Mouse (Mus musculus) spleen, adult 2 months (tissue): ENCODE results near the gene Cpd. TPM values are rescaled to one million over a fixed set of nuclear protein-coding genes. Genes with fewer than 3 reads are reported as not detected.
A peak's percentile ranks its signal among the peaks of the same experiment; 100 is the strongest.

Source experiments
- DNase-seq, 2 experiments: peaks; one replicate each; pipeline versions ENCODE4 v3.0.0 to v3.0.0-alpha.2; 2012 to 2021; ENCODE audit warnings: low spot score in 2 of 2, low read depth in 1 of 2
- H3K27ac ChIP-seq: fragments of 200-500 bp; 2 replicates; pipeline ENCODE4 v1.5.1; 2012; ENCODE audit warnings: low read length, inconsistent platforms; ENCODE audit not compliant: insufficient read depth
- H3K27me3 ChIP-seq: fragments of 200-500 bp; 2 replicates; pipeline ENCODE4 v1.6.1; 2012; ENCODE audit warnings: mild to moderate bottlenecking, moderate library complexity, low read length, inconsistent platforms; ENCODE audit not compliant: control insufficient read depth, insufficient read depth
- H3K36me3 ChIP-seq: fragments of 200-500 bp; 2 replicates; pipeline ENCODE4 v1.6.1; 2012; ENCODE audit warnings: mild to moderate bottlenecking, low read length, inconsistent platforms; ENCODE audit not compliant: control insufficient read depth, insufficient read depth
- H3K4me1 ChIP-seq: fragments of 200-500 bp; 2 replicates; pipeline ENCODE4 v1.6.1; 2011; ENCODE audit warnings: inconsistent platforms; ENCODE audit not compliant: control insufficient read depth, insufficient read depth, insufficient read length
- H3K4me3 ChIP-seq: fragments of 200-500 bp; 2 replicates; pipeline ENCODE4 v1.5.1; 2011; ENCODE audit warnings: mild to moderate bottlenecking, inconsistent platforms; ENCODE audit not compliant: insufficient read depth, insufficient read length; ENCODE audit errors: extremely low read depth
- CTCF ChIP-seq: fragments of 200-500 bp; IDR thresholded peaks from 2 replicates; pipeline ENCODE4 v1.5.1; 2011; ENCODE audit warnings: mild to moderate bottlenecking, inconsistent platforms; ENCODE audit not compliant: insufficient read depth, insufficient read length, insufficient replicate concordance; ENCODE audit errors: extremely low read depth
- POLR2A ChIP-seq: fragments of 200-500 bp; IDR thresholded peaks from 2 replicates; pipeline ENCODE4 v1.6.1; 2011; ENCODE audit warnings: low read depth, low read length, inconsistent platforms
- WGBS: fragments of 180-500 bp; shearing (Covaris S2); methylation state at CpG from one replicate; pipeline ENCODE4 v1.1.7; 2018; 5-methylcytosine and 5-hydroxymethylcytosine counted together
- polyA plus RNA-seq: library from polyadenylated mRNA; depleted of rRNA; stranded (reverse); fragments of >200 nt; gene quantifications from 2 replicates; pipeline ENCODE4 v1.2.3, GENCODE M21; 2012

Cpd gene
- polyA plus RNA-seq, 1 experiment: 3.4 TPM

GRCm38 (mm10) chr11:76797236-76797635 lies 49.6 kb downstream of the Cpd start:
- no peak for DNase-seq
- Histone ChIP-seq H3K36me3 (no peaks in the 10 kb centered on the region), H3K4me3 (no peak overlapping the region), H3K27ac (no peak overlapping the region), H3K27me3 (no peaks in the 10 kb centered on the region), H3K4me1 (no peaks in the 10 kb centered on the region)
- 94% methylated on average over 6 of the region's 6 CpGs for WGBS
- TF ChIP-seq CTCF (no peak), POLR2A (no peak)

GRCm38 (mm10) chr11:76795326-76795725 lies 51.5 kb downstream of the Cpd start:
- H3K27ac ChIP-seq: no peak overlapping the region
- DNase-seq: no peak
- H3K4me1 ChIP-seq: no peaks in the 10 kb centered on the region
- 91% methylated on average over 5 of the region's 5 CpGs for WGBS
- no peaks in the 10 kb centered on the region for H3K27me3 ChIP-seq
- H3K4me3 ChIP-seq: no peak overlapping the region
- no peaks in the 10 kb centered on the region; the same call in 1 of the 2 replicates for H3K36me3 ChIP-seq
- no peak for TF ChIP-seq POLR2A
- no peak for TF ChIP-seq CTCF

GRCm38 (mm10) chr11:76791331-76791730 lies 55.5 kb downstream of the Cpd start:
- DNase-seq: no peak
- no peaks in the 10 kb centered on the region for H3K27me3 ChIP-seq
- H3K36me3 ChIP-seq: no peaks in the 10 kb centered on the region; the same call in 1 of the 2 replicates
- WGBS: 90% methylated on average over 7 of the region's 7 CpGs
- TF ChIP-seq CTCF (no peak), POLR2A (no peak)
- H3K4me1 ChIP-seq: no peaks in the 10 kb centered on the region
- no peak overlapping the region for H3K4me3 ChIP-seq
- no peak overlapping the region for H3K27ac ChIP-seq

- H3K36me3 ChIP-seq: no peaks in the 10 kb centered on the region; the same call in 1 of the 2 replicates
- DNase-seq: peak; percentile 15 to 16
- WGBS: 98% methylated on average over 1 of the region's 1 CpGs
Observed at GRCm38 (mm10) chr11:76789252-76789651, 57.6 kb downstream of the Cpd start.

GRCm38 (mm10) chr11:76775533-76775932 lies 71.3 kb downstream of the Cpd start:
- WGBS: 87% methylated on average over 8 of the region's 8 CpGs
- no peak for DNase-seq
- H3K27me3 ChIP-seq: no peaks in the 10 kb centered on the region
- no peaks in the 10 kb centered on the region for H3K4me1 ChIP-seq
- H3K4me3 ChIP-seq: no peak overlapping the region
- no peak for TF ChIP-seq CTCF
- no peaks in the 10 kb centered on the region for H3K36me3 ChIP-seq
- no peak overlapping the region for H3K27ac ChIP-seq

More at GRCm38 (mm10) chr11:76789252-76789651, 57.6 kb downstream of the Cpd start:
- TF ChIP-seq CTCF: peak; percentile 24; the same call in 1 of the 2 replicates
- TF ChIP-seq POLR2A: no peak
- Histone ChIP-seq H3K4me1 (no peaks in the 10 kb centered on the region), H3K27me3 (no peaks in the 10 kb centered on the region), H3K27ac (no peak overlapping the region), H3K4me3 (no peak overlapping the region)

- H3K27ac ChIP-seq: no peak overlapping the region
- H3K4me3 ChIP-seq: no peak overlapping the region
- WGBS: 66% methylated on average over 3 of the region's 3 CpGs
- no peaks in the 10 kb centered on the region for H3K27me3 ChIP-seq
- TF ChIP-seq POLR2A (no peak), CTCF (no peak)
- H3K36me3 ChIP-seq: no peaks in the 10 kb centered on the region
- no peaks in the 10 kb centered on the region for H3K4me1 ChIP-seq
- no peak for DNase-seq
Observed at GRCm38 (mm10) chr11:76773811-76774210, 73.0 kb downstream of the Cpd start.

GRCm38 (mm10) chr11:76770566-76770965 lies 76.3 kb downstream of the Cpd start:
- Histone ChIP-seq H3K36me3 (no peaks in the 10 kb centered on the region), H3K27me3 (no peaks in the 10 kb centered on the region), H3K27ac (no peak overlapping the region), H3K4me1 (no peaks in the 10 kb centered on the region), H3K4me3 (no peak overlapping the region)
- TF ChIP-seq CTCF (no peak), POLR2A (no peak)
- 85% methylated on average over 5 of the region's 5 CpGs for WGBS
- DNase-seq: no peak
